Mouse (Mus musculus): ENCODE results near the gene Slc23a3.

- TF ChIP-seq CTCF (IDR thresholded peaks at IDR 0.05; ENCODE audit: insufficient read depth, low read length) (no peak), POLR2A (IDR thresholded peaks at IDR 0.05; ENCODE audit: borderline replicate concordance, extremely low read depth, low read depth, low read length) (peak; percentile 52; the same call in 1 of the 2 replicates)
Measured at GRCm38 (mm10) chr1:75180105-75180590, 46.5 kb upstream of the Slc23a3 start, which contains the start of gene Abcb6.
